Mouse (Mus musculus) T-helper 17 cell (primary cell): ENCODE results near the gene Efna1.

Experiments used
- in situ Hi-C, 2 experiments: fragments of 300-600 bp; cut with MboI, MseI; formaldehyde crosslinking; loops; 1 replicate in 1 of 2; 2 replicates in 1 of 2; pipeline ENCODE4 v1.15.1; 2025; ENCODE audit warnings: high pct_unique_total_duplicates in 2 of 2

Efna1 gene

DNA sequence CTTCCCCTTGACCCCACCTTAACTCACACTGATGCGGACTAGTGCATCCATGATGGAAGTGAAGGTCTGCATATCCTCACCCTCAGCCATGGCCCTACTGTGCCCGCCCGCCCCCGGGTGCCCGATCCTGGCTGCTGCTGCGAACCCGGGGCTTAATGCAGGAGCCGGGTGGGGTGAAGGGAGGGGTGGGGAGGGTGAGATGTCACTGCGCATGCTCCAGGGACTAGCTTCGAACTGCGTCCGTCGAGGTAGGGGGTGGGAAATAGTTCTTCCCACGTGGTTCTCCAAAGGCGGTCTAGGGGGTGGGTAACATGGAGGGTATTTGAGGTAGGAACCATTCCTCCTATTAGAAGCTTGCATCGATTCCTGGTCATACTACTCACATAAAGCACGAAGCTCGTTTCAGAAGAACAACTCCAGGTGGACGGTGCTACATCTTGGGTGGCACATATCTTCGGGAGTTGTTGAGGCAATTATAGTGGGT, 35.2 kb downstream of the Efna1 start, which contains the start of gene Krtcap2:
Krtcap2 (plus strand) TSS at position 279 of the 484 bp plus-strand sequence.
- in situ Hi-C loops, result loop anchor here (5.0 to 10.0 kb wide), 4 partner anchors 37 to 1359 kb away; partner anchors contain the start of genes Efna1 (in 2 of the 2), Gm42674 (in 1 of the 2), S100a4 (in 1 of the 2) and S100a5 (in 1 of the 2)

DNA sequence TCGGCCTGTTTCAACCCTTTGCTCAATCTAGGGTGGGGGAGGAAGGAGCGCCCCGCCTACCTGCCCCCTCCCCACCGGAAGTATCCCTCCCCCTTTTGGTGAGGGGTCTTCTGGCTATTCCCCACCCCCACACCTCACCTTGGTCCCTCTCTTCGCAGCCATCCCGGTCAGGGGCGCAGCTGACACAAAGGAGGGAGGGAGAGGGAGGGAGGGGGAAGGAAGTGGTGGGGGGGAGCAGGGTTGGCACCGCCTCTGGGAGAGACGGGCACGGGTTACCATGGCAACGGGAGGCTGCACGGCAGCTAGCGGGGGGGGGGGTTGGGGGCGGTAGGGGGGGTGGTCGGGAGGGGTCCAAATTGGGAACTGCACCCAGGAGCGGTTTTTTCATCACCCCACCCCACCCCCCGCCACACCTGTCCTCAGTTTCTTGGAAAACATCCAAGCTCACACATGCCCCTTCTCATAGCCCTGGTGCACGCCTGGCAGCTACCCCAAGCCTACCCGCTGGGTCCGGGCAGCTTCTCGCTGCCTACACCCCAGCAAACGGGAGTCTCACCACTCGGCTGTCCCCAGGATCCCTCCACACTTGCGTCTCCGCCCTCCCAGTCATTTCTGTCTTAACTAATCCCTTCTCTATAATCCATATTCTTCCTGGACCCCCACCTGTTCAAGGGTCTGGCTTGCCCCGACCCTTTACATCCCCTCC, 35.8 kb downstream of the Efna1 start:
- in situ Hi-C loops, result loop anchor here (5.0 to 10.0 kb wide), 4 partner anchors 37 to 1360 kb away; partner anchors contain the start of genes Efna1 (in 2 of the 2), Gm42674 (in 1 of the 2), S100a4 (in 1 of the 2) and S100a5 (in 1 of the 2)

DNA sequence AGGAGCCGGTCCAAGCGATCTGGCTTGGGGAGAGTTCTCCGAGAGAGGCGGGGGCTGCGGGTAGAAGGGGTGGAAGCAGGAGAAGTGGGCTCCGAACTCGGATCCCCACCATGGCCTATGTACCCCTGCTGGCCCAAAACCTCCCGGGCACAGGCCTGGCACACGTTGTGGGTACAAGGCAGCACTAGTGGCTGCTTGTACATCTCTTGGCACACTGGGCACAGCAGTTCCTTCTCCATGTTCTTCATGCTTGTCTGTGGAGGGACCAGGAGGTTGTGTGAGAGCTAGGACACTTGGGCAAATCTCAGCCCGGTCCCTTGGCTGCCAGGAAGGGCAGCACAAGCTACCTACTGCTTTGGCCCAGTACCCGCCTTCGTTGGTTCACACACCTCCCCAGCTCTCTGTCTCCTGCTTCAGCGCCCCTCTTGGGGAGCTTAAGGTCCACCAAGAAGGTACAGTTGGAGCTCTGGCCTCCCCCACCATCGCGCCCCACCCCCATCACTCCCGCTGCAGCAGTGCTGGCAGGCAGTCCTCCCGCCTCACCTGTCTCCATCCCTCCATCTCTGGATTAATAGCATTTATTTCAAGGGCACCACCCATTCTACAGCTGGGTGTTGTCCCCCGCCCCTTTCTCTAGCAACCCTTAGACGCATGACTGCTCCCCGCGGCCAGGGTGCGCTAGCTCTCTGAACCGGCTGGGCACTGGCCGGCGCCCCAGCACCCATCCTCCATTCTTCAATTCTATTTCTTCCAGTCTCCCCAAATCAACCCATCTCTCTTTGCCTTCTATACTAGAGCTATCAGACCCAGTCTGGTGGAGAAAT, 36.6 kb downstream of the Efna1 start:
- in situ Hi-C loops, result loop anchor here in 1 of 2 experiments (10.0 kb wide), 1 partner anchor 1360 kb away; the partner anchor contains the start of genes Gm42674, S100a4 and S100a5

DNA sequence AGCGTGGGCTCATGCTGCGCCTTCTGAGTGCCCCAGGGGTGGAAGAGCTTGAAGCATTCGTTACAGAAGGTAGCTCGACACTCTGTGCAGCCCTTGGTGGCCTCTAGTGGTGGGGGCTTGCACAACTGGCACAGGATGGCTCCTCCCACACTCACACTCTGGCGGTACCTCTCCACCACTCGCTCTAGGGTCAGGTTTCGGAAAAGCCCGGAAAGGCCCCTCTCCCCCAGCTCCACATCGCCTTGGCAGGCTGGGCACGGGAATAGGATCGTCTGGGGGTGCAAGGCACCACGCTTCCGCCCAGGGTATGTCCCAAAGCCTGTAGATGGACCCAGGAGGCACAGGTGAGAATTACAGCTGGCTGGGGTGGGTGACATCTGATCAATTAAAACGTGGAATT, 37.3 kb downstream of the Efna1 start:
- in situ Hi-C loops, result loop anchor here in 1 of 2 experiments (10.0 kb wide), 1 partner anchor 1361 kb away; the partner anchor contains the start of genes Gm42674, S100a4 and S100a5

DNA sequence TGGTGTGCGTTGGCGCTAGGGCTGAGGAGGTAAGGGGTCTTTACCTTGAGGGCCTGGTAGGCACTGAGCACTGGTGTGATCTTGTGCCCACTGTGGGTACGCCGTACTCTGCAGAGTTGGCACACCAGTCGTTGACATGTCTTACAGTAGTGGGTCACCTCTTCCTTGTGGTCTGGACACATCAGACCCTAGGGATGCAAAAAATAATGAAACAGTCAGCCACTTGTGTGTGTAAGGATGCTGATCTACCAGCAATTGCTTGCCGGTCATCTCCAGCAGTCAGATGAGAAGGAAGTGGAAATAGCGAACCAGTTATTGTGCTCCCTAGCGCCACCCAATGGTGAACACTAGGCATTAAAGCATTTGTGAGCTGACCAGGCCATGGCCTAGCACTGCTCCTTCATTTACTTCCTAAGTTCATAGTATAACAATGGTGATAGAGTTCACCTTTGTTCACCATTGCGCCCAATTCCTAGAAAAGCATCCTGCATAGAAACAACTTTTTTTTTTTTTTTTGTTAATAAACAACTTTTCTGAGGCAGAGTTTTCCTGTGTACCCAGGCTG, 38.5 kb downstream of the Efna1 start:
- in situ Hi-C loops, result loop anchor here in 1 of 2 experiments (10.0 kb wide), 1 partner anchor 1362 kb away; the partner anchor contains the start of genes Gm42674, S100a4 and S100a5

DNA sequence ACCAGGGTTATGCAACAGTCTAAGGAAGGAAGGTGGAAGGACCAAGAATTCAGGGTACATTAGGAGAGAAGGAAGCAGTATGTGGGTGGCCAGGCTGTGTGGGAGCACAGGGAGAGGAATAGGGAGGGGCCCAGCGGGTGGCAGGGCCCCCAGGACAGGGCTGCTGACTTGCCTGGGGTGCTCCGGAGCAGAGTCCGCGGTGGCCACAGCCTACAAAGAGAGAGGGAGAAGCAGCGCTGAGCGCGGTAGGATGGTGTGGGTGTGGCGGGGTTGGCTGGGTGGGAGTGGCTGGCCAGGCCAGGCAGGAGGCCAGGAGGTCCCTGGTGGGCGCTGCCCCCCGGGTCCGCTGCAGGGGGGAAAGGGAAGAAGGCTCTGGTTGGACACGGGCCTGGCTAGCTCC, 42.4 kb downstream of the Efna1 start:
- in situ Hi-C loops, result no loop called here

DNA sequence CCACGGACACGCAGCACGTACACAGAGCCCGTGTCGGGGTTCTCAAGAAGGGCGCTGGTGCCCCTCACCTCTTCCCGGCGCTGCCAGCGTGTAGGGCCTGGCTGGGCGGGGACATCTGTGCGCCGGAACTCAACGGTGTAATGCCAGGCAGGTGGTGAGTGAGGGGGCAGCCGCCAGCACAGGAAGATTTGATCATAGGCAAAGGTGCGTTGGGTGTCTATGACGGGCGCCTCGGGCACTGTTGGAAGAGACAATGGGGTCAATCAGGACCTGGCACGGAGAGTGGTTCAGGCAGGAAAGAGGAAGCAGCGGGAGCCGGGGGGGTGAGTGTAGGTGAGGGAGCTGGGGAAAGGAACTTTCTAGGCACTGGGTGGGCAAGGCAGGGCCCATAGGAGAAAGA, 43.3 kb downstream of the Efna1 start:
- in situ Hi-C loops, result no loop called here

DNA sequence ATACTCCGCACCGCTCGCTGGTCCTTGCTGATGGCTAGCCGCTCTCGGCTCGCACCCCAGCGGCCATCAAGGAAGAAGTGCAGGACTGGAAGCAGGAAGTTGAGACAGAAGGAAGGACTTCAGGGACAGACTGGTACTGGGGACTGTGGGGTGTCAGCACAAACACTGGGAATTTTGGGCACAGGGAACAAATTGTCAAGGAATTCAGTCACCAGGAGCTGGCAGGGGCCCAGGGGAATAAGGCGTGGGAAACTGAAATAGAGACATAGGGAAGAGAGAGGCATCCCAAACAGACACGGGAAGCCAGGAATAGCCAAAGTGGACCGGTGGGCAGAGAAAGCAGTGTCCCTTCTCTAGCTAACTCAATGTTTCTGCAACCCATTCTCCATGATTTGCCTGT, 44.4 kb downstream of the Efna1 start:
- in situ Hi-C loops, result no loop called here

DNA sequence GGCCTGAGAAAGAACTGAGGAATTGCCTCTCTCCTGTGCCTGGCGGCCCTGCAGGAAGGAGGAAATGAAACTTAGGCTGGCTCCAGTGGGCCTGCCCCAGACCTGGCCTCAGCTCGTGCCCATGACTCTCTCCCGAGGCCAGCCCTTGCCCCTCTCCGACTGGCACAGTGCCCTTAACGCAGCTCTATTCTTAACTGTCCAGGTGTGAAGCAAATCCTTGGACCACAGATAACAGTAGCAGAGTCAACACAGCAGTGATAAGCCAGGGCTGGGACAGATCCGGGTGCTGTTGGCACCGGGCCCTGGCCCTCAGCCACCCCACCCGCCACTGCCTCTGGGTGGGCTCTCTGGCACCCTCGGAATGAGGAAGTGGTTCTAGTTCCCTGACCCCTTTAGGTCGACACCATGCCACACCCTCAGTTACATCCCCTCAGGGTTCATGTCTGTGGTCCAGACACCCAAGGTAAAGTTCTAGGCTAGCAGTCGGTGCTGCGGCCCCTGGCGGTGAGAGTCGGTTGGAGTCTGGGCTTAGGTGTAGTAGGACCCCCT, 47.3 kb downstream of the Efna1 start:
- in situ Hi-C loops, result no loop called here

DNA sequence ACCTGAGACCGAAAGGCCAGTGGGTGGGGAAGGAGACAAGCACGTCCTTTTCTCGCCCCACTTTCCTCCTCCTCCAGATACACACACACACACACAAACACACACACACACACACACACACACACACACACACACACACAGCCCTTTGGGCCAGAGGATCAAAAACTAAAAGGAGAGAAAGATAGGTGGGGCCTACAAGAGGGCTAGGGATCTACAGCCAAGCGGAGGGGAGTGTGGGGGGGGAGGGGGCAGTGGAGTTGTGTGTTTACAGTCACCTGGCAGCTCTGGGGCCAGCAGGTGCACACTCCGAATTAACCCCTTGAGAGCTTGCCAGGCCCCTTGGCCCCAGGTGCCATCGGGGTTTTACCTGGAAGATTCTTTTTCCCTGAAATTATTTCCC, 48.3 kb downstream of the Efna1 start:
- in situ Hi-C loops, result no loop called here

DNA sequence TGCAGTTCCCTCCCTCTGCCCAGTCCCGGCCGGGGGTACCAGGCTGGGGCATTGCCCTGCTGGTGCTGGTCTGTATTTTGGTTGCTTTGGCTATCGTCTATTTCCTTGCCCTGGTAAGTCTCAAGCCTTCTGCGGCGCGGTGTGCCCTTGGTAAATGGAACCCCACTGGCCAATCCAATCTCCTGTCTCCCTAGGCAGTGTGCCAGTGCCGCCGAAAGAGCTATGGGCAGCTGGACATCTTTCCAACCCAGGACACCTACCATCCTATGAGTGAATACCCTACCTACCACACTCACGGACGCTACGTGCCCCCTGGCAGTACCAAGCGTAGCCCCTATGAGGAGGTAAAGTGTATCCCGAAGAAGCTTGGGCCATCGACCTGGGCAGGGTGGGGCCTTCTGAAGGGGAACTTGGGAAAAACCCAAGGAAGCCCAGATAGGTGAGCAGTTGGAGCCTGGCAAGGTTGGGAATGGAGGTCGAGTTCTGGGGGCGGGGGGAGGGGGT, 49.1 kb downstream of the Efna1 start:
- in situ Hi-C loops, result no loop called here

DNA sequence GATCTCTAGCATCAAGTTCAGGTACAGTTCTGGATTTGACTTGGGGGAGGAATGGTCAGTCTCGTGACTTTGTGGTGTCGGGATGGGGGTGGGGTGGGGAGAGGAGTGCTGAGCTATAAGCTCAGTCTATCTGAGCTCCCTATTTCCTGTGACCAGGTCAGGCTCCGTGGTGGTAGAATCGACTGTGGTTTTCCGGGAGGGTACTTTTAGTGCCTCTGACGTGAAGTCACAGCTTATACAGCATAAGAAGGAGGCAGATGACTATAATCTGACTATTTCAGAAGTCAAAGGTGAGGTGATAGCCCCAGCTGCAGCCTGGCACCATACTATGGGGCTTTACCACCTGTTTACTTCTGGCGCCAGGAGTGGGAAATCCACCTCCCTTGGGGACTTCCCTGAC, 49.6 kb downstream of the Efna1 start:
- in situ Hi-C loops, result no loop called here

DNA sequence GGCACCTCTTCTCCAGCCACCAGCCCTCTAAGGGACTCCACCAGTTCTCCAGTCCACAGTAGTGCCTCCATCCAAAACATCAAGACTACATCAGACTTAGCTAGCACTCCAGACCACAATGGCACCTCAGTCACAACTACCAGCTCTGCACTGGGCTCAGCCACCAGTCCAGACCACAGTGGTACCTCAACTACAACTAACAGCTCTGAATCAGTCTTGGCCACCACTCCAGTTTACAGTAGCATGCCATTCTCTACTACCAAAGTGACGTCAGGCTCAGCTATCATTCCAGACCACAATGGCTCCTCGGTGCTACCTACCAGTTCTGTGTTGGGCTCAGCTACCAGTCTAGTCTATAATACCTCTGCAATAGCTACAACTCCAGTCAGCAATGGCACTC, 50.4 kb downstream of the Efna1 start:
- in situ Hi-C loops, result no loop called here

DNA sequence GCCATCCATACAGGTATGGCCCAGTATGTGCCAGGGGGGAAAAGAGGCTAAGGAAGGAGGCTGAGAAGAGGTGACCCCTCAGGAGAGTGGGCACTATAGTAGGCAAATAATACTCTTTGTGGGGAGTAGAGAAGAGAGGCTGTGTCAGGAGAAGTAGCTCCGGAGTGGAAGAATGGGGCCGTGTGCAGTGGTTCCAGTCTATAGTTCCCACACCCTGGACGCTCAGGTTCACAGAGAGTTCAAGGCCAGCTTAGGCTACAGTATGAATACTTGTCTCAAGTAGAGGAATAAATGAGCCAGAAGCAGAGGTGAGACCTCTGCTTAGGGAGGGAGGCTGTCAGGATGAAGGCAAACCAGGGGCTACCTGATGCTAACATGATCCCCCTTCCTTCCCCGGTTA, 51.7 kb downstream of the Efna1 start:
- in situ Hi-C loops, result no loop called here

DNA sequence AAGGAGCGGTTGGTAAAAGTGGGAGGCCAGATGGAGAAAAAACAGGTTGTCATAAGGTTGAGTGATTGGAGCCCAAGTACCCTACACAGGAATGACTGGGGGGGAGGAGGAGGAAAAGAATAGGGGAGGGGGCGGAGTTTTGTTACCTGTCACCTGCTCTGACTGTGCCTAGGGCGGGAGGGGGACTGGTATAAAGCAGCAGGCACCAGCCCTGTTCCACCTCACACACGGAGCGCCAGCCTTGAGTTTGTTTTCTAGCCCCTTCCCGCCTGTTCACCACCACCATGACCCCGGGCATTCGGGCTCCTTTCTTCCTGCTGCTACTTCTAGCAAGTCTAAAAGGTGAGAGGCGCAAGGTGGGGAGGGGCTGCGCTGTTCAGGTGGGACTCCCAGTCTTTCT, 52.1 kb downstream of the Efna1 start, which contains the start of gene Muc1:
Muc1 (plus strand) TSS at position 222 of the 400 bp plus-strand sequence.
- in situ Hi-C loops, result no loop called here

DNA sequence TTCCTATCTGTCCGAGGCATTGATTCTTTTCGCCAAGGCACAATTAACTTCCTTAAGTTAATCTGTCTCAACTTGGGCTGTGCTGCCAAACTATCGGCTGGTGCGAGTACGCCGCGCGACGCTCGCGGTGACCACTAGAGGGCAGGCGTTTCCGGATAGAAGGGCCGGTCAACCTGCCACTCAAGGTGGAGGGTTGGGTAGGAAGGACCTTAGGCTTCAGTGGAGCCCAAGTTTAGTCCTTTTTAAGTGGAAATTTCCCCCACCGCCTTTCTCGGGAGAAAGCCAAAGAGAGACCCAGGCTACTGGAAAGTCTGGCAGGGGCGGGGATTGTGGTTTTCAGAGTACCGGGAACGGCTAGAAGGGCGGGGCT, 52.8 kb downstream of the Efna1 start:
- in situ Hi-C loops, result no loop called here

DNA sequence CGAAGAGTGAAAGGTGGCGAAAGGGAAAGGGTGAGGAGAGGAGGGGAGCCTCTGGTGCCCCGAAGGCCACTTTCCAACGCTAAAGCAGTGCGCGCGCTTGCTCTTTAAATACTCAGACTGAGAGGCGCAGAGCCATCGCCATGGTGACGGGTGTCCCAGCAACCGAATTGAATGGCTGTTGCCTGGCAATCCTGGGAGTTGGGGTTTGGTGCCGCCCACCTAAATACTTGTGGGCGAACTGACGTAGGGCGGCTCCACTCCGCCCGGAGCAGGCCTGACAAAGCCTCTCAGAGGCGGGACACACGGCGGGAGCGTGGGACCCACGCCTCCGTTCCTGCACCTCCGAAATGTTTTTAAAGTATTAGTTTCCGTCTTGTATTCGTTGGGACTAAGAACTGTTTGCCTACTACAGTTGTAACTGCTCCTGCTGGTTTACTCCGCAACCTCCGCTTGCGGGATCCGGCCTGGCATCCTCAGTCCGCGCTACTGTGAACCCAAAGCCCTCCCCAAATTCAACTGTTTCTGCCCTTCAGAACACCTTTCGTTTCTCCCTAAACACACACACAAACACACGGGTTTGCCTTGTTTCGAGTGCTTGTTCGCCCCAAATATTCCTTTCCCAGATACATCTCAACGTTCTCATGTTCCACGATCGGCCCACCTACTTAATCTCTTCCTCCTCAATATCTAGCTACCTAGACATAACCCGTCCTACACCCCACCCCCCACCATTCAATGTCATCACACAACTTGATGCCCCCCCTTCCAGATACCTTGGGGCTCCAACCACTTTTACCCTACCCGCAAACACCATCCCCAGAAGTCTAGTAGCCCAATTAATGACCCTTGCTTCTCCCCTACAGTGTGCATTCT, 53.4 kb downstream of the Efna1 start:
- in situ Hi-C loops, result no loop called here

DNA sequence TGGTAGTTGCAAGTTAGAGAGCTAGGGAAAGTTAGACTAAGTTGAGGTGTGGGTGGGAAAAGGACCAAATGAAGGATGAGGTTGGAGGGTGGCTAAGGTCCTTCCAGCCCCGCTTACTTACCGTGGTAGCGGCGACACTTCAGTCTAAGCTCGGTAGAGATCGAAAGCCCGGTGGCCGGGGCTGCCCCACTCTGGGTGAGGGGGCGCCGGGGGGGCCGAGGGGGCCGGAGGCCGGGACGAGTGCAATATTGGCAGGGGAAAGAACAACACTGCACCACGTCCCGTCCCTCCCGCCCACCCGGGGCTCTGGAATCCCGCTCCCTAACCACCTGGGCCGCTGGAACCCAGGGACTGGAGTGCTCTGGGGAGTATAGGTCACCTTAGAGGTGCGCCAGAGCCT, 54.0 kb downstream of the Efna1 start, which contains the start of gene Mtx1:
Mtx1 (minus strand) TSS at position 189 of the 400 bp plus-strand sequence.
- in situ Hi-C loops, result no loop called here

DNA sequence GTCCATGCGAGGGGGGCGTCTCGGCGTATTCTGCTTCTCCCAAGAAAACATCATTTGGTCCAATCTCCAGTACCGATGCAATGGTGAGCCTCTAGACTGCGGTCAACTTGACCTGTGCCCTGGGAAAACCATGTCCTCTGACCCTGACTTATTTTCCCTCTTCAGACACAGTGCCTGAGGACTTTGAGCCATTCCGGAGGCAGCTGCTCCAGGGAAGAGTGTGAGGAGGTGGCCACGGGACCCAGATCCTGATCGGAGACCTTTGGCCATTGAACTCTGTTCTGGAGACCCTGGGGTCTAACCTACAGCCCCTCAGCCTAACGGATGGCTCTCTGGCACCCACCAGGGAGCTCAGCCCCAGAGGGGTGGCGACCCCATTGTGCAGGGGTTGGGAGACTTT, 54.6 kb downstream of the Efna1 start:
- in situ Hi-C loops, result no loop called here

DNA sequence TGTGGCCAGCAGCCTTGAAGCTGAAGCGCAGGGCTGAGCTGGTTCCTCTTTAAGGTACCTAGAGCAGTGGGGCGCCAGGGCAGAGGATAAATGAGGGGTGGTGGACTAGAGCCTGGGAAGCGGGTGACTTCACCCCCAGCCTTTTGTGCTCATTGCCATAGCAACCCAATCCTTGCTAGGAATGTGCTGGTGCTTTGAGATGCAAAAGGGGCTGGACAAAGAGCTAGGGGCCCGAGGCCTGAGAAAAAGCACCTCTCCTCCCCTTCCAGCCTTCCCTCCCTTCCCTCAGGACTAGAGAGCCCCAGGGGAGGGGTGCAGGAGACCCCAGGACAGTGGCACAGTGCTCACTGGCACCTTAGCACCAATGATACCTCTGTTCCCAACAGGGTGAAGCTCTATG, 55.0 kb downstream of the Efna1 start:
- in situ Hi-C loops, result no loop called here
